Mouse (Mus musculus): ENCODE measurements around the gene Mien1. TPM values are rescaled to one million over a fixed set of nuclear protein-coding genes. Genes with fewer than 3 reads are reported as not detected.

The Mien1 gene
- polyA plus RNA-seq, 1 experiment from 2014 or later = 290 TPM

DNA sequence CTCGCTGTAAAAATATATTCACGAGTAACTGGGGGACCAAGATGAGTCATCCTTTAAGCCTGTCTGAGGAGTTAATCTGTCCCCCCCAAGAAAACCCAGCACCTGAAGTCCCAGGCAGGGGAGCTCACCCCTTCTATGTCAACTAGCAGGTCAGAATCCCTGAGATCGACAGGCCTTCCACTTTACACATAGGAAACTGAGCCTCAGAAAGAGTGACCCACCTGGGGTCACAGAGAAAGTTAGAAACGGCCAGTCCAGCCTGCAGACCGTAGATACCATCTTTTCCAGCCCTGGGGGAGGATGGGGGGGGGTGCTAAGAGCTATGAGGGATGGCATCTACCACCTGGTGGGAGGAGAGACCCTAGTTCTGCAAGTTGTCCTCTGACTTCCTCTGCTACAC is 17.8 kb upstream of the Mien1 start:
- 84% methylated on average over 5 of the region's 5 CpGs for WGBS
- H3K27me3 ChIP-seq (replicated peaks; ENCODE audit: control insufficient read depth, insufficient read depth, low read length) = peaks cover 23% of the 10 kb centered on the region
- no peak overlapping the region for H3K9ac ChIP-seq (ENCODE audit: low read length)
- H3K4me3 ChIP-seq (ENCODE audit: low read depth, low read length) = no peak overlapping the region
- H3K36me3 ChIP-seq (ENCODE audit: control insufficient read depth, insufficient read depth, low read length) = no peaks in the 10 kb centered on the region
- no peaks in the 10 kb centered on the region for H3K4me1 ChIP-seq (ENCODE audit: control insufficient read depth, insufficient read depth, low read length)
- ATAC-seq = no peak
- DNase-seq (ENCODE audit: low spot score) = no peak
- H3K9me3 ChIP-seq (replicated peaks; ENCODE audit: control insufficient read depth, low read length) = no peaks in the 10 kb centered on the region
- H3K27ac ChIP-seq (ENCODE audit: low read depth, low read length) = no peak overlapping the region
- H3K4me2 ChIP-seq (ENCODE audit: low read length) = no peak overlapping the region

DNA sequence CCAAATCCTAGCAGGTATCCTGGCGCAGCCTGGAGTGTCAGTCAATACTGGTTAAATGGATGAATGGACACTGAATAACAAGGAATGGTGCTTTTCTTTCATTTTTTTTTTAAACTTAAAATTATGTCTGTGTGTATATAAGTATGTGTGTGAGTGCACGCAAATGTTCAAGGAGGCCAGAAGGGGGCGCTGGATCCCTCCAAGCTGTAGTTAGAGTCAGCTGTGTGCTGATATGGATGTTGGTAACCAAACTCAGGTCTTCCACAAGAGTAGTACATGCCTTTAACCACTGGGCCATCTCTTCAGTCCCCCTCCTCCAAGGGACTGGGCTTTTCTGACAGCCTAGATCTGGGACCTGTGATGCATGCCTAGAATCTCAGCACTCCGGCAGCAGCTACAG is 16.7 kb upstream of the Mien1 start:
- no peaks in the 10 kb centered on the region for H3K4me1 ChIP-seq (ENCODE audit: control insufficient read depth, insufficient read depth, low read length)
- no peak overlapping the region for H3K4me3 ChIP-seq (ENCODE audit: low read depth, low read length)
- H3K27me3 ChIP-seq (replicated peaks; ENCODE audit: control insufficient read depth, insufficient read depth, low read length) = peaks cover 23% of the 10 kb centered on the region
- no peak overlapping the region for H3K4me2 ChIP-seq (ENCODE audit: low read length)
- DNase-seq (ENCODE audit: low spot score) = no peak
- H3K27ac ChIP-seq (ENCODE audit: low read depth, low read length) = no peak overlapping the region
- WGBS = 81% methylated on average over 4 of the region's 4 CpGs
- H3K36me3 ChIP-seq (ENCODE audit: control insufficient read depth, insufficient read depth, low read length) = no peaks in the 10 kb centered on the region
- no peak overlapping the region for H3K9ac ChIP-seq (ENCODE audit: low read length)
- no peak for ATAC-seq
- H3K9me3 ChIP-seq (replicated peaks; ENCODE audit: control insufficient read depth, low read length) = no peaks in the 10 kb centered on the region

DNA sequence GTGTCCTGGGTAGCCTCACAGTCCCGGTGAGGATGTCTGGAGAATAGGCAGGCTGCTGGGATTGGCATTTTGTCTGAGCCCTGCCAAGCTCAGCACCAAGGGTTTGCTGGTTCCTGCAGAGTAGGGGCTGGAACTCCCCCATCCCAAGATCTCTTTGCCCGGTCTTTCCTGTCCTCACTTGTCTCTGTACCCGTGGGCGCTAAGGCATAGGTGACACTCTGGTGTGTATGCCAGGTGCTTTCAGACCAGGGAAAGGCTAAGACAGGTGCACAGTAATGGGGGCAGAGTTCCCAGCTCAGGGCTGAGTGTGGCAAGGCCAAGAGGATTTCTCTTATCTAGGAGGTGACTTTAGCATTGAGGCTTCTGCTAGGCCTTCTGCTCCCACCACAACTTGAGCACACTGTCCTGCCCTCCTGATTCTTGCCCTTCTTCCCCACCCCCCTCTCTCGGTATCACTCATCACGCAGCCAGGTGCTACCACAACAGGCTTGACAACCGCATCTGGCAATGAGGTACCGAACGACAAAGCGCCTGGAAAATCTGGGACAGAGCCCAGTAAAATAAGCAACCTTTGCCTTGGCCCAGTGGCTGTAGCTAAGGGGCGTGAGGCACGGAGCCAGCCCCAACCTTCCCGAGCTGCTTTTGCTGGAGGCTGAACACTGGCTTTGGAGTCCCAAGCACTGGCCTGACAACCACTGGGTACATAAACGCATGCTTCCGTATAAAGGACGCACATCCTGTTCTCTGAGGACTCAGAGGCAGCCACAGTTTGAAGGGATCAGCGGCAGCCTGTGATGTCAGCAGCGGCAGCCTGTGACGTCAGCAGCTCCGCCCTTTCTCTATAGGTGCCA is 11.4 kb upstream of the Mien1 start:
- Histone ChIP-seq H3K4me3 (ENCODE audit: low read depth, low read length) (no peak overlapping the region), H3K27me3 (replicated peaks; ENCODE audit: control insufficient read depth, insufficient read depth, low read length) (peaks cover 27% of the 10 kb centered on the region), H3K4me2 (ENCODE audit: low read length) (no peak overlapping the region), H3K9me3 (replicated peaks; ENCODE audit: control insufficient read depth, low read length) (no peaks in the 10 kb centered on the region), H3K4me1 (ENCODE audit: control insufficient read depth, insufficient read depth, low read length) (no peaks in the 10 kb centered on the region), H3K9ac (ENCODE audit: low read length) (no peak overlapping the region), H3K36me3 (ENCODE audit: control insufficient read depth, insufficient read depth, low read length) (no peaks in the 10 kb centered on the region), H3K27ac (ENCODE audit: low read depth, low read length) (no peak overlapping the region)
- DNase-seq (ENCODE audit: low spot score) = no peak
- no peak for ATAC-seq
- 81% methylated on average over 20 of the region's 20 CpGs for WGBS

DNA sequence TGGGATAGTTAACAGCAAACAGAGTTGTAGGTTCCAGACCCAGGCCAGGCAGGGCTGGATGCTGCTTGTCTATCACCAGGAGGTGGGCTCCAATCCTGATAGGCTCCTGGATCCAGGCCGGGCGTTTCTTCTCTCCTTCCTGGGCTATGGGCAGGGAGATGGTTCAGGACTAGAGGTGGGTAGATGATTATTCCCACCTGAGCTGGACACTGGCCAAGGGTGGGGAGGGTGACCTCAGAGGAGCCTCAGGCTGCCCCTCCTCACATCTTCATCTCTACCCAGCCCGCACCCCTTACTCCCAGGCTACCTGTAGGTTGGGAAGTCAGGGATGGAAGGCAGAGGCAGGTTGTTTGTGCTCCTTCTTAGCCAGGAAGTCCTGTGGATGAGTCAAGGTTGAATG is 10.6 kb upstream of the Mien1 start:
- H3K27ac ChIP-seq (ENCODE audit: low read depth, low read length) = no peak overlapping the region
- no peak overlapping the region for H3K4me3 ChIP-seq (ENCODE audit: low read depth, low read length)
- no peak for ATAC-seq
- H3K4me1 ChIP-seq (ENCODE audit: control insufficient read depth, insufficient read depth, low read length) = no peaks in the 10 kb centered on the region
- H3K4me2 ChIP-seq (ENCODE audit: low read length) = no peak overlapping the region
- H3K36me3 ChIP-seq (ENCODE audit: control insufficient read depth, insufficient read depth, low read length) = no peaks in the 10 kb centered on the region
- peaks cover 27% of the 10 kb centered on the region for H3K27me3 ChIP-seq (replicated peaks; ENCODE audit: control insufficient read depth, insufficient read depth, low read length)
- DNase-seq (ENCODE audit: low spot score) = no peak
- no peak overlapping the region for H3K9ac ChIP-seq (ENCODE audit: low read length)
- H3K9me3 ChIP-seq (replicated peaks; ENCODE audit: control insufficient read depth, low read length) = no peaks in the 10 kb centered on the region
- 75% methylated on average over 3 of the region's 3 CpGs for WGBS

DNA sequence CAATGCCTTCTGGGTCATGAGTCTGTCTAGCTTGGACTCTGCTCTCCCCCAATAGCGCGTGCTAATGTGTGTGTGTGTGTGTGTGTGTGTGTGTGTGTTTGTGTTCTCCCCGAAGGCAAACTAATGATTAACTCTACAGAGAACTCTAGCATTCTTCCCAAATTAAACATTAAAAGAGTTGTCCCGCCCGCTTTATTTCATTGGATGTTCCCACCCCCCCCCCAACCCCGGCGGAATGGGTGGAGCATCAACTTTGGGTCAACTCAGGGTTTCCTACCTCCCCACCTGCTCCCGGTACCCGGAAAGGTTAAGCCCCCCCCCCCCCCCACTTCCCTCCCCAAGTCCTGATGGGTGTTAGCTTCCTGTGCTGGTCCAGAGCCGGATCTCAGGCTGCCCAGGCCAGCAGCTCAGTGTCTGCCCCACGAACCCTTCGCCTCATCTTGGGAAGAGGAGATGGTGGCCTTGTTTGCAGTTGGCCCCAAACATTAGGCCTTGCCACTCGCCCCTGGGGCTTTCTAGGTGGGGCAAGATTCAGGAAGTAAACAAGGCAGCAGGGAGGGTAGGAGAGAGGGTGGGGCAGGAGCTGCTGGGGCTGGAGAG is 9.5 kb upstream of the Mien1 start:
- WGBS = 47% methylated on average over 13 of the region's 13 CpGs
- Histone ChIP-seq H3K27me3 (replicated peaks; ENCODE audit: control insufficient read depth, insufficient read depth, low read length) (peaks cover 27% of the 10 kb centered on the region), H3K9ac (ENCODE audit: low read length) (no peak overlapping the region), H3K4me2 (ENCODE audit: low read length) (no peak overlapping the region), H3K4me1 (ENCODE audit: control insufficient read depth, insufficient read depth, low read length) (no peaks in the 10 kb centered on the region), H3K9me3 (replicated peaks; ENCODE audit: control insufficient read depth, low read length) (no peaks in the 10 kb centered on the region), H3K27ac (ENCODE audit: low read depth, low read length) (no peak overlapping the region), H3K4me3 (ENCODE audit: low read depth, low read length) (no peak overlapping the region), H3K36me3 (ENCODE audit: control insufficient read depth, insufficient read depth, low read length) (no peaks in the 10 kb centered on the region)
- no peak for ATAC-seq
- no peak for DNase-seq (ENCODE audit: low spot score)

DNA sequence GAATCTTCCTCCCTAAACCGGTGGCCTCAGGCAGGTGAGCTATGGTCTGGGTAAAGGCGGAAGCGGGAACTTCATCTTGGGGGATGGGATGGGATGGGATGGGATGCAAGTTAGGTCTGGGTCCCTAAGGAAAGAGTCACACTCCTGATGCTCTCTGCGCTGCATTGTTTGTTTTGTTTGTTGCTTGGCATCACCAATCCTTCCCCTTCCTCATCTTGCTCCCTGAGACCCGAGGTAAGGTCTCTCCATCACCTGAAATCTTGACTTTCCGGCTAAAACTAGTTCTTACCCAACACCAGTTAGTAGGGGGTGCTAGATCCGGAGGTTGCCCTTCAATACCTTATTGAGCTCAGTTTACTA is 8.7 kb upstream of the Mien1 start:
- no peak overlapping the region for H3K9ac ChIP-seq (ENCODE audit: low read length)
- 0 out of 2 replicates have a peak overlapping the region, but pooled peaks have one; percentile 5 for H3K4me3 ChIP-seq (ENCODE audit: low read depth, low read length)
- no peaks in the 10 kb centered on the region for H3K4me1 ChIP-seq (ENCODE audit: control insufficient read depth, insufficient read depth, low read length)
- no peaks in the 10 kb centered on the region for H3K36me3 ChIP-seq (ENCODE audit: control insufficient read depth, insufficient read depth, low read length)
- no peak for ATAC-seq
- WGBS = 20% methylated on average over 7 of the region's 7 CpGs
- DNase-seq (ENCODE audit: low spot score) = no peak
- peaks cover 27% of the 10 kb centered on the region for H3K27me3 ChIP-seq (replicated peaks; ENCODE audit: control insufficient read depth, insufficient read depth, low read length)
- H3K27ac ChIP-seq (ENCODE audit: low read depth, low read length) = no peak overlapping the region
- no peaks in the 10 kb centered on the region for H3K9me3 ChIP-seq (replicated peaks; ENCODE audit: control insufficient read depth, low read length)
- H3K4me2 ChIP-seq (ENCODE audit: low read length) = peak overlapping the region; percentile 26; the same call in 1 of the 2 replicates

DNA sequence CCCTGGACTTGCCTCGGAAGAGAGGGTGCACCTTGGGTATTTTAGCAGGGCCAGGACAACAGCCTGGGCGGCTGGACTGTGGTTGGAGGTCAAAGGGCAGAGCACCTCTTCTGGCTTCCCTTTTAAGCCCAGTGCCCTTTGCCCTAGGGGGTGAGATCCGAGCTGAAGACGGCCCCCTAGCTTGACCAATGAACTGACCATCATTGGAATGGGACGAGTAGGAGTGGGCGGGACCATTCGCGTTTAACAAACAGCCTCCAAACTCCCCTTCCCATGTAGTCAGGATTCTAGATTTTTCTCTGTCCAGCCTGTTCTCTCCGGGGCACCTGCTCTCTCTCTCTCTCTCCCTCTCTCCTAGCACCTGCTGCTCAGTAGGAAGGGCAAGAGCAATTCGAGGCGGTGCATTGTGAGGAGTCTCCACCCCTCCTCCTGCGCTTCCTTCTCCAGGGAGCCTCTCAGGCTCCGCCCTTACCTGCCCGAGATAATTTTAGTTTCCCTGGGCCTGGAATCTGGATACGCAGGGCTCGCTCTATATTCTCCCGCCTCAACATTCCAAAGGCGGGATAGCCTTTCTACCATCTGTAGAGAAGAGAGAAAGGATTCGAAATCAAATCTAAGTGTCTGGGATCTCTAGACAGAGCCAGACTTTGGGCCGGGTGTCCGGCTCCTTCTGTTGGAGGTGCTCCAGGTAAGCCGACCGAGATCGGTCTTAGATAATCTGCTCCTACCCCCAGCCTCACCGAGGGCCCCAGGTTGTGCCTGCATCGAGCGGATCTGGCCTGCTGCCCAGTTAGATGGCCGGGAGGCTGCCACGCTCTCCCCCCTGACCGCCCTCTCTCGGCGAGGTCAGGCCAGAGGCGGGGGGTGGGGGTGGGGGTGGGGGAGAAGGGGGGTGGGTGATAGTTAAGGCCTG is 8.0 kb upstream of the Mien1 start:
- H3K9ac ChIP-seq (ENCODE audit: low read length) = no peak overlapping the region
- no peaks in the 10 kb centered on the region for H3K4me1 ChIP-seq (ENCODE audit: control insufficient read depth, insufficient read depth, low read length)
- ATAC-seq (no peak), DNase-seq (ENCODE audit: low spot score) (no peak)
- no peaks in the 10 kb centered on the region for H3K9me3 ChIP-seq (replicated peaks; ENCODE audit: control insufficient read depth, low read length)
- peak overlapping the region; percentile 26; the same call in 1 of the 2 replicates for H3K4me2 ChIP-seq (ENCODE audit: low read length)
- WGBS = 4% methylated on average over 33 of the region's 33 CpGs
- no peaks in the 10 kb centered on the region for H3K36me3 ChIP-seq (ENCODE audit: control insufficient read depth, insufficient read depth, low read length)
- no peak overlapping the region for H3K27ac ChIP-seq (ENCODE audit: low read depth, low read length)
- peaks cover 27% of the 10 kb centered on the region for H3K27me3 ChIP-seq (replicated peaks; ENCODE audit: control insufficient read depth, insufficient read depth, low read length)
- H3K4me3 ChIP-seq (ENCODE audit: low read depth, low read length) = 0 out of 2 replicates have a peak overlapping the region, but pooled peaks have one; percentile 5

DNA sequence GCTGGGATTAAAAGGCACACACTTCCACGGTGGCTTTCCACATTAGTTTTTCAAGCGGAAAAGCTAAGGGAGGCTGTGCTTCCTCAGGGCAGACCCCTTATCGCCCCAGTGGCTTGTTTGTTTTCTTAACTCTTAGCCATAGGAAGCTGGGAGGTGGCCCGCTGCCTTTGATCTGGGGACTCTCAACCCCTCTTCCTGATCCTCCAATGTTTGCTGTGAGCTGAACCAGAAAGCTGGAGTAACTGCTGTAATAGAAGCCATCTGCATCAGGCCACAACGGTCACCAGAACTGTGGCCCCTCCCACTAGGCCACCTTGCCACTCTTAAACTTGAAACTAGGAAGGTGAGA is 7.4 kb upstream of the Mien1 start, which contains the start of gene Grb7:
TSS of gene Grb7 (plus strand) at position 182 of the 349 bp plus-strand sequence.
- WGBS = 16% methylated on average over 5 of the region's 5 CpGs
- H3K36me3 ChIP-seq (ENCODE audit: control insufficient read depth, insufficient read depth, low read length) = no peaks in the 10 kb centered on the region
- no peak within 1 kb of the TSS for H3K9ac ChIP-seq (ENCODE audit: low read length)
- H3K4me2 ChIP-seq (ENCODE audit: low read length) = peak within 1 kb of the TSS; percentile 26; the same call in 1 of the 2 replicates
- H3K27ac ChIP-seq (ENCODE audit: low read depth, low read length) = no peak within 1 kb of the TSS
- H3K9me3 ChIP-seq (replicated peaks; ENCODE audit: control insufficient read depth, low read length) = no peaks in the 10 kb centered on the region
- DNase-seq (ENCODE audit: low spot score) (no peak), ATAC-seq (no peak)
- 0 out of 2 replicates have a peak within 1 kb of the TSS, but pooled peaks have one; percentile 5 for H3K4me3 ChIP-seq (ENCODE audit: low read depth, low read length)
- H3K27me3 ChIP-seq (replicated peaks; ENCODE audit: control insufficient read depth, insufficient read depth, low read length) = peaks cover 27% of the 10 kb centered on the region
- H3K4me1 ChIP-seq (ENCODE audit: control insufficient read depth, insufficient read depth, low read length) = no peaks in the 10 kb centered on the region

All from forebrain, embryonic 14.5 days (tissue).